Mouse (Mus musculus): ENCODE data around the gene Btnl6.
"Not testable (repeated sequence)": the region's sequence is repeated elsewhere in the genome, so short reads cannot be mapped to it uniquely, and the experiment has no call there.

The Btnl6 gene

GRCm38 (mm10) chr17:34497319-34497718 is 19.8 kb downstream of the Btnl6 start:
- not testable (repeated sequence) for DNase-seq (ENCODE audit: low spot score)

GRCm38 (mm10) chr17:34496539-34496938 is 20.6 kb downstream of the Btnl6 start:
- no peak for DNase-seq (ENCODE audit: low spot score)

- not testable (repeated sequence) for DNase-seq (ENCODE audit: low spot score)
Observed at GRCm38 (mm10) chr17:34495156-34495555, 22.0 kb downstream of the Btnl6 start.

- no peak for DNase-seq (ENCODE audit: low spot score)
Observed at GRCm38 (mm10) chr17:34492796-34493195, 24.4 kb downstream of the Btnl6 start.

GRCm38 (mm10) chr17:34477238-34478013 is 39.7 kb downstream of the Btnl6 start, which contains the start of gene Btnl4:
Gene Btnl4 (minus strand): TSS chr17:34477318.
- not testable (repeated sequence) for DNase-seq (ENCODE audit: low spot score)

- DNase-seq (ENCODE audit: low spot score): no peak
Observed at GRCm38 (mm10) chr17:34476427-34476826, 40.7 kb downstream of the Btnl6 start.

- no peak for DNase-seq (ENCODE audit: low spot score)
Observed at GRCm38 (mm10) chr17:34475060-34475459, 42.1 kb downstream of the Btnl6 start.

GRCm38 (mm10) chr17:34470491-34470890 is 46.7 kb downstream of the Btnl6 start:
- no peak for DNase-seq (ENCODE audit: low spot score)

- DNase-seq (ENCODE audit: low spot score): not testable (repeated sequence)
Observed at GRCm38 (mm10) chr17:34465906-34466305, 51.2 kb downstream of the Btnl6 start.

GRCm38 (mm10) chr17:34459255-34459654 is 57.9 kb downstream of the Btnl6 start:
- DNase-seq (ENCODE audit: low spot score): no peak

Measured in urinary bladder, postnatal 10 days (tissue).